Mouse (Mus musculus): Measurements from ENCODE around the gene Tex46.

DNA sequence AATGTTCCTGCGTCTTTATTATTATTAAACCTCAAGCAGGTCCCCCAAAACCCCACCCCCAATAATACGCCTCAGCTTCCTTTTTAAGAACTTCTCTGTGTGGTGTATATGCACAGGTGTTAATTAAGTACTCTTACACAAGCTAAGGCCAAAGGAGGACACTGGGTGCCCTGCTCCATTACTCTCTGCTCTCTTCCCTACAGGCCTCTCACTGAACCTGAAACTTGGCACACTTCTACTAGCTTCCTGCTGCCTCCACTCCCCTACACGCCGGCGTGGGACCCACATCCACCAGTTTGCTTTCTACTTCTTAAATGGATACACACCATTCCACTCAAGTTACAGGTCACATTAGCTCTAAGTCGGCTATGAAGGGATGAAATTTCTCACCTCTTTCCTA lies 15.0 kb upstream of the Tex46 start:
- no peak for TF ChIP-seq TAL1 (conservative IDR thresholded peaks at IDR 0.05; ENCODE audit: low read depth, low read length)
- no peak for TF ChIP-seq CTCF (IDR thresholded peaks at IDR 0.05; ENCODE audit: low read depth, low read length)
- no peak for TF ChIP-seq POLR2AphosphoS5 (IDR thresholded peaks at IDR 0.05; ENCODE audit: insufficient replicate concordance, low read depth, low read length)
- no peak for TF ChIP-seq GATA2 (IDR thresholded peaks at IDR 0.05; ENCODE audit: borderline replicate concordance, low read depth, low read length)
- TF ChIP-seq GATA1 (IDR thresholded peaks at IDR 0.05; ENCODE audit: borderline replicate concordance, low read length): no peak
